Comparison of ENCODE assay signal across 14 mouse cellular contexts in the genomic region with DNA sequence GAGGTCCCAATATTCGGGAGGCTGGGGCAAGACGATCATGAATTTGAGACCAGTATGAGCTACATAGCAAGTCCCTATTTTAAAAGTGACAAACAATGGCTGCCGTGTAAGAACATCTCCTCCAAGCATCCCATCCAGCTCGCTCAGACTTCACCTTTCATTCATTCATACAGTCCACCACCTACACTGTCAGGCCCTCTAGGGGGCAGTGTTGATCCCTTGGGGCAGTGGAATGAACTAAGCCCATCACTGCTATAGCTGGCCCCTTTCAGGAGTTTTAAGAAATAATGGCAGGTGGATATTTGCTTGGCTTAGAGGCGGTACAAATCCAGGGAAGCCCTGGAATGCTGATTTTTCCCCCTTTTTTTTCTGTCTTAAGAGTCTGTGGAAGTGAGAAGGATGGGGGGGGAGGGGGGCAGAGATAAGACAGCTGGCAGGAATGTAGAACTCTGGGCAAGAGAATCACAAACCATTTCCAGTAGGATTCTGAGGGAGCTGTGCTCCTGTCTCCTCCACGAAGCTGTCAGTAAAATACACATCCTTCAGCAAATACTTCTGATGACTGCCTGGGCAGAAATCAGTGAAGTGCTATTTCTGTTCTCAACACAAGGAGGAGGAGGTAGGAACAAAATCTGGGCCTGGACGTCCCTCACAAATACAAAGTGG. TPM values are rescaled to one million over a fixed set of nuclear protein-coding genes. Genes with fewer than 3 reads are reported as not detected.
DNase-seq lines count a peak whose midpoint lies in the region; ATAC-seq and TF ChIP-seq lines count a peak whose summit lies in the region.
"Had no signal": no experiment of that assay in that cellular context is flagged by ENCODE, and none has a peak within 500 bp of the region (broad histone marks: within the 10 kb centered on the region; RNA-seq: fewer than 3 reads in every experiment).

No protein-coding gene starts in this region.

- H3K4me1 ChIP-seq in heart, postnatal 0 days (ENCODE audit: control insufficient read depth, insufficient read depth) = no peaks in the 10 kb centered on the region
- no peaks in the 10 kb centered on the region for H3K4me1 ChIP-seq in heart, embryonic 12.5 days (replicated peaks)
- H3K4me1 ChIP-seq in midbrain, postnatal 0 days (ENCODE audit: insufficient read depth, low read length) = no peaks in the 10 kb centered on the region
- H3K4me1 ChIP-seq in midbrain, embryonic 15.5 days = no peaks in the 10 kb centered on the region
- H3K4me1 ChIP-seq: kidney, embryonic 15.5 days had no signal

- no peak overlapping the region for H3K27ac ChIP-seq in heart, postnatal 0 days (ENCODE audit: low read depth)
- no peak overlapping the region for H3K27ac ChIP-seq in heart, embryonic 12.5 days (ENCODE audit: poor library complexity, severe bottlenecking)
- H3K27ac ChIP-seq in midbrain, postnatal 0 days (ENCODE audit: low read depth, low read length) = no peak overlapping the region
- no peak overlapping the region for H3K27ac ChIP-seq in midbrain, embryonic 15.5 days
- H3K27ac ChIP-seq: kidney, embryonic 15.5 days had no signal

- WGBS in heart, postnatal 0 days = 69% methylated on average over 7 of the region's 7 CpGs
- WGBS in heart, embryonic 12.5 days = 74% methylated on average over 7 of the region's 7 CpGs
- WGBS in midbrain, postnatal 0 days = 90% methylated on average over 7 of the region's 7 CpGs
- WGBS in midbrain, embryonic 15.5 days = 94% methylated on average over 7 of the region's 7 CpGs

- no peak for ATAC-seq in heart, postnatal 0 days (ENCODE audit: insufficient read depth, low read depth)
- ATAC-seq in heart, embryonic 12.5 days (ENCODE audit: insufficient number of reproducible peaks, low FRiP score) = no peak
- ATAC-seq in midbrain, postnatal 0 days (ENCODE audit: low FRiP score) = no peak
- no peak for ATAC-seq in midbrain, embryonic 15.5 days (replicated peaks)
- no peak for ATAC-seq in erythroblast, adult 5-6 weeks (replicated peaks; ENCODE audit: low FRiP score, poor library complexity, severe bottlenecking)

- no peaks in the 10 kb centered on the region for H3K9me3 ChIP-seq in heart, postnatal 0 days (replicated peaks; ENCODE audit: control insufficient read depth, low read length)
- peaks cover 6% of the 10 kb centered on the region; the same call in 1 of the 2 replicates for H3K9me3 ChIP-seq in heart, embryonic 12.5 days (replicated peaks)
- no peaks in the 10 kb centered on the region for H3K9me3 ChIP-seq in midbrain, postnatal 0 days (ENCODE audit: low read length)
- no peaks in the 10 kb centered on the region for H3K9me3 ChIP-seq in midbrain, embryonic 15.5 days
- H3K9me3 ChIP-seq: G1E; kidney, embryonic 15.5 days had no signal

- H3K4me2 ChIP-seq in heart, postnatal 0 days (ENCODE audit: low read depth, low read length) = no peak overlapping the region
- no peak overlapping the region for H3K4me2 ChIP-seq in heart, embryonic 12.5 days
- H3K4me2 ChIP-seq in midbrain, postnatal 0 days (ENCODE audit: low read depth, low read length, poor library complexity, severe bottlenecking) = no peak overlapping the region
- H3K4me2 ChIP-seq in midbrain, embryonic 15.5 days = no peak overlapping the region
- H3K4me2 ChIP-seq: kidney, embryonic 15.5 days had no signal

- no peak for TF ChIP-seq EP300 in heart, postnatal 0 days (IDR thresholded peaks at IDR 0.05; ENCODE audit: low read depth)

- H3K27me3 ChIP-seq in heart, postnatal 0 days (ENCODE audit: control insufficient read depth, insufficient read depth, low read length) = no peaks in the 10 kb centered on the region
- no peaks in the 10 kb centered on the region for H3K27me3 ChIP-seq in heart, embryonic 12.5 days (replicated peaks)
- H3K27me3 ChIP-seq in midbrain, postnatal 0 days (ENCODE audit: insufficient read depth, low read length) = no peaks in the 10 kb centered on the region
- H3K27me3 ChIP-seq in midbrain, embryonic 15.5 days (replicated peaks) = no peaks in the 10 kb centered on the region
- H3K27me3 ChIP-seq: kidney, embryonic 15.5 days had no signal

- no peak for DNase-seq in heart, postnatal 0 days (ENCODE audit: low spot score)
- DNase-seq in midbrain, postnatal 0 days (ENCODE audit: low spot score) = no peak
- DNase-seq in R1 (ENCODE audit: low read depth, low spot score) = peak; percentile 64
- DNase-seq in induced T-regulatory cell, adult 2 months (ENCODE audit: low read depth) = peak; percentile 3
- DNase-seq in heart, adult 11 months = no peak
- DNase-seq: cerebellum, postnatal 25 days; heart, postnatal 4 days; layer of hippocampus, postnatal 36 days; retina, postnatal 1 day had no signal

- TF ChIP-seq CTCF in heart, postnatal 0 days (IDR thresholded peaks at IDR 0.05; ENCODE audit: low read depth) = peak; percentile 49
- TF ChIP-seq CTCF in midbrain, postnatal 0 days (IDR thresholded peaks at IDR 0.05) = peak; percentile 23

- 0 out of 2 replicates have a peak, but pooled peaks cover 3% of the 10 kb centered on the region for H3K36me3 ChIP-seq in heart, postnatal 0 days (replicated peaks; ENCODE audit: control insufficient read depth, insufficient read depth, low read length)
- no peaks in the 10 kb centered on the region for H3K36me3 ChIP-seq in heart, embryonic 12.5 days
- no peaks in the 10 kb centered on the region for H3K36me3 ChIP-seq in midbrain, postnatal 0 days (ENCODE audit: insufficient read depth, low read length)
- H3K36me3 ChIP-seq in midbrain, embryonic 15.5 days (replicated peaks) = no peaks in the 10 kb centered on the region
- H3K36me3 ChIP-seq: G1E; kidney, embryonic 15.5 days had no signal

- no peak overlapping the region for H3K4me3 ChIP-seq in heart, postnatal 0 days (ENCODE audit: low read depth, low read length)
- H3K4me3 ChIP-seq in heart, embryonic 12.5 days = no peak overlapping the region
- no peak overlapping the region for H3K4me3 ChIP-seq in midbrain, postnatal 0 days (ENCODE audit: low read depth, low read length)
- H3K4me3 ChIP-seq in midbrain, embryonic 15.5 days = no peak overlapping the region
- H3K4me3 ChIP-seq: kidney, embryonic 15.5 days had no signal

- H3K9ac ChIP-seq in heart, postnatal 0 days (replicated peaks; ENCODE audit: low read depth, low read length) = no peak overlapping the region
- no peak overlapping the region for H3K9ac ChIP-seq in heart, embryonic 12.5 days
- H3K9ac ChIP-seq in midbrain, postnatal 0 days (replicated peaks; ENCODE audit: low read length, poor library complexity, severe bottlenecking) = no peak overlapping the region
- H3K9ac ChIP-seq in midbrain, embryonic 15.5 days = no peak overlapping the region
- H3K9ac ChIP-seq: kidney, embryonic 15.5 days had no signal

RNA-seq across cellular contexts. Expression of a gene that starts 49.9 kb away (rescaled TPM):
- 82.8 and 86.0 TPM in 2 replicates for total RNA-seq in heart, postnatal 0 days (2014; rRNA removed; ENCODE audit: low replicate concordance)
- polyA plus RNA-seq in heart, postnatal 0 days (2015; fragmentation: Nextera tagmentation; extraction: Ambion mirVana) = 26.3 and 36.1 TPM in 2 replicates
- 14.2 and 14.4 TPM in 2 replicates for polyA plus RNA-seq in heart, embryonic 12.5 days (2016; fragmentation: Nextera tagmentation; extraction: Ambion mirVana)
- total RNA-seq in midbrain, postnatal 0 days (2014; rRNA removed) = 29.8 and 34.5 TPM in 2 replicates
- polyA plus RNA-seq in midbrain, postnatal 0 days (2015; fragmentation: Nextera tagmentation; extraction: Ambion mirVana) = 12.4 and 15.8 TPM in 2 replicates
- polyA plus RNA-seq in midbrain, embryonic 15.5 days (2015; fragmentation: Nextera tagmentation; extraction: Ambion mirVana) = 14.5 and 17.5 TPM in 2 replicates
- total RNA-seq in erythroblast, adult 5-6 weeks (2015; ENCODE audit: low replicate concordance) = not detected in 2 replicates
- total RNA-seq in erythroblast, adult 5-6 weeks (2017; ENCODE audit: low replicate concordance) = 0.14 and 0.17 TPM in 2 replicates

Comparison
In these comparisons a context has a peak if more than half of its experiments do, and no peak if none do; other contexts are left out.
1. DNase-seq: peak in R1 (single experiment) and induced T-regulatory cell, adult 2 months (single experiment); none in heart, postnatal 0 days (single experiment), midbrain, postnatal 0 days (single experiment) and heart, adult 11 months (single experiment).